Mouse (Mus musculus): Measurements from ENCODE around the gene Sdha. TPM values are rescaled to one million over a fixed set of nuclear protein-coding genes. Genes with fewer than 3 reads are reported as not detected.

Sdha gene
- 314 and 349 TPM in 2 replicates for polyA plus RNA-seq (2015; fragmentation: Nextera tagmentation; extraction: Ambion mirVana)

DNA sequence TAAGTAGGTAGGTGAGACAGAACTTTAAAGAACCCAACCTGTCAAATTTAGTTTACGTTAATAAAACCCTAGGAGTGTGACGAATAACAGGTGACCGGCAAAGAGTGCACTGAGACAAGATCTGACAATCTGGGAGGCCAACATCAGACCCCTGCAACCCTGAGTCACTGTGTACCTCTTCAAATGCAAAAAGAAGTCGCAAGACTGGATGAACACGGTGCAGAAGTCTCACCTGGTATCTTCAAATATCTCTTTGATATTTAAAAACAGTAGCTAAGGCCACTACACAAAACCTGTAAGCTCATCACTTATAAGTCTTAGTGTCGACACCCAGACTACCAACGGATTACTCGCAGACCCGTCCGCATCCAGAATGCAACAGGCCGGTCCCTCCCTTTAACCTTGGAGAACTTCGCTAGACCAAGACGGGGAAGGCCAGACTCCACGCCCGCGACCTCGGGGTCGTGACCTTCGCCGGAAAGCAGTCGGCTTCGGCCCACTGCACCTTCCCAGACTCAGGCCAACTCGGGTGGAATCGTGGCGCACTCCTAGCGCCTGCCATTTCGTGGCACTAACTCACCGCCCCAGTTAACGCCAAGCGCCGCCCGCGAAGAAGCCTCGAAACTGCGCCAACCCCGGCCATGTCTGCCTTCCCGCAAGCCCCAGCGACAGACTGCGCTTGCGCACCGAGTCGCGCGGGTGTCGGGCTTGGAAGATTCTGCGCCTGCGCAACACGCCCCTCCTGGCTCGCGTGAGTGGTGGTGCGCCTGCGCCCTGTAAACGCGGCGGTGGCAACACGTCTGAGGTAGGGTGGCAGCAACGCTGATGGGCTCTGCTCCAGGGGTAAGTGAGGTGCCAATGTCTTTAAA, at the start of gene Sdha, which contains the start of gene Ccdc127:
Gene Sdha (minus strand): TSS at position 715 of the 869 bp plus-strand sequence.
Gene Ccdc127 (plus strand): TSS at position 744 of the 869 bp plus-strand sequence.
- peak within 1 kb of the TSS; percentile 71 for H3K9ac ChIP-seq
- no peaks in the 10 kb centered on the region for H3K9me3 ChIP-seq
- H3K4me2 ChIP-seq (replicated peaks) = peak within 1 kb of the TSS; percentile 49
- no peaks in the 10 kb centered on the region for H3K27me3 ChIP-seq (replicated peaks)
- H3K36me3 ChIP-seq = peaks cover 10% of the 10 kb centered on the region
- peak within 1 kb of the TSS; percentile 61 for H3K4me3 ChIP-seq (replicated peaks)
- WGBS = under 1% methylated on average over 57 of the region's 57 CpGs
- peak; percentile 99 for ATAC-seq
- peak within 1 kb of the TSS; percentile 74 for H3K27ac ChIP-seq
- H3K4me1 ChIP-seq (replicated peaks) = peaks cover 10% of the 10 kb centered on the region; the same call in 1 of the 2 replicates

DNA sequence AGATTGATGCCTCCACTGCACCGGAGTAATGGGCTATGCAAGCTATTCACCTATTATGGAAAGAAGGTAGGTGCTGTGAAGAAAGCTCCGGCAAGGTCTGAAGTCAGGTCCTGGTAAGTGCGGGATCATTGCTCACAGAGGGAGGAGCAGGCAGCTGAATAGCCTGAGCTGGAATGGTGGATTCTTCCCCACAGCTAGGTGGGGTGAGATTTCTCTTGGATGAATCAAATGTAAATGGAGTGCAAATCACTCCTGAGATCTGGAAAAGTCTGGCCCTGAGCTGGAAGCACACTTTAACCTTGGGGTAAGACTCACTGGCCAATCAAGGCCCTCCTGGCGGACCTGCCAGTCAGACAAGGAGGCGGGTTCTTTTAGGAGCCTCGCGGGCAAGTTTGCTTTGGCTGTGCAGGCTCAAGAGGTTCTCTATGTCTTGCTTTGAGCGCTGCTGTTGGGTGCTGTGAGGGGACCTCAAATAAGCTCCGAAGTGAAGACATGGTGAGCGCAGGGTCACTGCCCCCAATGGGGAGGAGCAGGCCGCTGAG, 49.3 kb upstream of the Sdha start, which contains the start of gene Ftl1-ps1:
Gene Ftl1-ps1 (plus strand): TSS at position 397 of the 542 bp plus-strand sequence.
- no peaks in the 10 kb centered on the region for H3K9me3 ChIP-seq
- H3K36me3 ChIP-seq = no peaks in the 10 kb centered on the region
- no peak within 1 kb of the TSS for H3K27ac ChIP-seq
- no peak within 1 kb of the TSS for H3K9ac ChIP-seq
- peak; percentile 47; the same call in 1 of the 2 replicates for ATAC-seq
- peak within 1 kb of the TSS; percentile 42 for H3K4me2 ChIP-seq (replicated peaks)
- no peaks in the 10 kb centered on the region for H3K27me3 ChIP-seq (replicated peaks)
- H3K4me1 ChIP-seq (replicated peaks) = no peaks in the 10 kb centered on the region
- WGBS = 11% methylated on average over 11 of the region's 11 CpGs
- no peak within 1 kb of the TSS; the same call in 1 of the 2 replicates for H3K4me3 ChIP-seq (replicated peaks)

DNA sequence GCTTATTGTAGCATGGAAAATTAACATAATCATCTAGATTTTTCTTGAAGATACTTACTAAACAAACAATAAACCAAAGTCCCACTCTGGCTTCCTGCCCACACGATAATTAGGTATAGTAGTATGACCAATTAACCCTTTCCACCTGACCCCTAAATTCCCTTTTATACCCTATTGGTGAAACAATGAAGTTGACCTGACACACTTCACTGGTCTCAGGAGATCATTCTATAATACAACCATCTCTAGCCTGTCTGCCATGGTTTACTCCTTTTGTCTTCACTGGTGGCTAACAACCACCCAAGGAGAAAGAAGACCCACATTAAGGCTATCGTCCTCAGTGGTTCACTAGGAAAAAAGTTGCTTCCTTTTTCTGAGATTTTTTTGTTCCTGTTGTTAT, 41.1 kb upstream of the Sdha start:
- Histone ChIP-seq H3K36me3 (no peaks in the 10 kb centered on the region), H3K4me1 (replicated peaks) (peaks cover 3% of the 10 kb centered on the region; the same call in 1 of the 2 replicates), H3K9me3 (no peaks in the 10 kb centered on the region), H3K4me2 (replicated peaks) (no peak overlapping the region), H3K9ac (no peak overlapping the region), H3K4me3 (replicated peaks) (no peak overlapping the region), H3K27ac (no peak overlapping the region), H3K27me3 (replicated peaks) (no peaks in the 10 kb centered on the region)
- peak; percentile 11; the same call in 1 of the 2 replicates for ATAC-seq
- WGBS = 68% methylated on average over 2 of the region's 2 CpGs

- Histone ChIP-seq H3K27ac (no peak within 1 kb of the TSS), H3K4me2 (replicated peaks) (peak within 1 kb of the TSS; percentile 67)
- peak; percentile 95 for ATAC-seq
Observed at GRCm38 (mm10) chr13:74390371-74390990, 40.4 kb upstream of the Sdha start, which contains the start of gene Zfp72. Gene Zfp72, minus strand, starts transcription at chr13:74390836.

GRCm38 (mm10) chr13:74389730-74390129, 39.6 kb upstream of the Sdha start:
- H3K36me3 ChIP-seq = no peaks in the 10 kb centered on the region
- H3K4me3 ChIP-seq (replicated peaks) = peak overlapping the region; percentile 51
- H3K4me2 ChIP-seq (replicated peaks) = peak overlapping the region; percentile 67
- H3K27ac ChIP-seq = no peak overlapping the region
- H3K9ac ChIP-seq = no peak overlapping the region
- no peak for ATAC-seq
- H3K9me3 ChIP-seq = no peaks in the 10 kb centered on the region
- WGBS = 63% methylated on average over 6 of the region's 6 CpGs
- H3K27me3 ChIP-seq (replicated peaks) = no peaks in the 10 kb centered on the region
- peaks cover 3% of the 10 kb centered on the region; the same call in 1 of the 2 replicates for H3K4me1 ChIP-seq (replicated peaks)

More at GRCm38 (mm10) chr13:74390371-74390990, 40.4 kb upstream of the Sdha start, which contains the start of gene Zfp72:
- H3K27me3 ChIP-seq (replicated peaks) = no peaks in the 10 kb centered on the region
- peak within 1 kb of the TSS; percentile 51 for H3K4me3 ChIP-seq (replicated peaks)
- peaks cover 3% of the 10 kb centered on the region; the same call in 1 of the 2 replicates for H3K4me1 ChIP-seq (replicated peaks)
- no peaks in the 10 kb centered on the region for H3K9me3 ChIP-seq
- peak within 1 kb of the TSS; percentile 51 for H3K9ac ChIP-seq
- WGBS = 1% methylated on average over 14 of the region's 14 CpGs
- no peaks in the 10 kb centered on the region for H3K36me3 ChIP-seq

- no peak overlapping the region for H3K27ac ChIP-seq
Observed at GRCm38 (mm10) chr13:74382289-74382688, 32.2 kb upstream of the Sdha start.

DNA sequence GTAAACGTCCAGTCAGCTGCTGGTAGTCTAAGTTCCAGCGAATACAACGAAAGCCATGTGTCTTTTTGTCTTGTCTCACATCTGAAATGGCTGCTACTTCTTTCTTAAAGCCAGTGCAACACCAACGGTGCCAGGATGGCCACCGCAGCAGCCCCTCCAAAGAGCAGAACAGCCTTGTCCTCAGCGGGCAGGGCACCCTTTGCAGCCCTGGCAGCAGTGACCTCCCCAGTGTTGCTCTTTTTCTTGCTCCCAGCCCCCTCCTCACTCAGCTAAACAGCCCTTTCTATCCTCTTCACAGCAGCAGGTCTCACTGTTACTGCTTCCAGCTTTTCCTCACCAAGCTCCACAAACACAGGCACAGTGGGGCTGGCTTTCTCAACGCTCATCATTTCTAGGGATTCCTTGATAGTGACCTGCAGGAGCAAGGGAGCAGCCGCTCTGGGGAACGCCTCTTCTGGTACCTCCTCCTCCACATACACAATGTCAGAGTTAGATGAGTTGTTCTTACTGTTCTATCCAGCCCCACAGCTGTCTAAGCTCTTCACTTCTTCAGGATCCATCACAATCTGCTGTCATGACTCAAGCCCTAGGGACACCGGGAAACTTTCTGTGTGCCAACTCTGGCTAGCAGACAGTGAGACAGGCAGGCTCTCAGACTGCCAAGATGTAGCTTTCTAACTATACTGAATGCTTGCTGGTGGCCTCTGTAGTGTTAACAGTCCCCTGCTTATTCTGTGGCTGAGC, 31.6 kb upstream of the Sdha start:
- Histone ChIP-seq H3K4me2 (replicated peaks) (no peak overlapping the region), H3K36me3 (no peaks in the 10 kb centered on the region), H3K9me3 (no peaks in the 10 kb centered on the region), H3K4me3 (replicated peaks) (no peak overlapping the region), H3K9ac (no peak overlapping the region), H3K27ac (0 out of 2 replicates have a peak overlapping the region, but pooled peaks have one; percentile 9), H3K27me3 (replicated peaks) (no peaks in the 10 kb centered on the region), H3K4me1 (replicated peaks) (peaks cover 3% of the 10 kb centered on the region; the same call in 1 of the 2 replicates)
- WGBS = 61% methylated on average over 10 of the region's 10 CpGs
- ATAC-seq = no peak

More at GRCm38 (mm10) chr13:74382289-74382688, 32.2 kb upstream of the Sdha start:
- Histone ChIP-seq H3K27me3 (replicated peaks) (no peaks in the 10 kb centered on the region), H3K4me3 (replicated peaks) (no peak overlapping the region), H3K36me3 (no peaks in the 10 kb centered on the region), H3K9me3 (no peaks in the 10 kb centered on the region), H3K4me2 (replicated peaks) (no peak overlapping the region), H3K4me1 (replicated peaks) (peaks cover 3% of the 10 kb centered on the region; the same call in 1 of the 2 replicates), H3K9ac (no peak overlapping the region)
- WGBS = 46% methylated on average over 3 of the region's 3 CpGs
- ATAC-seq = no peak

DNA sequence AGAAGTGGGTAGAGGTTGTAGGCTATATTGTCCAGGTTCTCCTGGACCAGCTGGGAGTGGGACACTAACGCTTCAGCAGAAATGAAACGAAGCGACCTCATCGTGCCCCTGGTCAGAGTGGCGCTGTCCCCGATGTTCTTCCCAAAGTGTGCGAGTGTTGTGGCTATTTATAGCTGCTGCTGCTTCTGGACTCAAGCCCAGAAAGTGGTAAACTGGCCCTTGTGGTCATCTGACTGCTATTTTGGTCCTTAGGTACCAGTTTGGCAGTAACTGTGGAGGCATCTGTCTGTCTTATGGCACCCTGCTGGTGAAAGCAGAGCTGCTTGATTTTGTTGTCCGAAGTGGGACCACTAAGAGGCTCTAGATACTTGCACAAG, 13.8 kb upstream of the Sdha start, which contains the start of gene Lrrc14b:
Gene Lrrc14b (minus strand): TSS at position 147 of the 377 bp plus-strand sequence.
- no peak within 1 kb of the TSS for H3K27ac ChIP-seq
- no peaks in the 10 kb centered on the region for H3K9me3 ChIP-seq
- H3K9ac ChIP-seq = no peak within 1 kb of the TSS
- H3K27me3 ChIP-seq (replicated peaks) = no peaks in the 10 kb centered on the region
- H3K36me3 ChIP-seq = peaks cover 9% of the 10 kb centered on the region; the same call in 1 of the 2 replicates
- WGBS = 62% methylated on average over 8 of the region's 8 CpGs
- H3K4me2 ChIP-seq (replicated peaks) = no peak within 1 kb of the TSS
- no peak for ATAC-seq
- H3K4me3 ChIP-seq (replicated peaks) = no peak within 1 kb of the TSS
- no peaks in the 10 kb centered on the region for H3K4me1 ChIP-seq (replicated peaks)

GRCm38 (mm10) chr13:74363176-74363858, 13.2 kb upstream of the Sdha start:
- WGBS = 88% methylated on average over 13 of the region's 13 CpGs
- Histone ChIP-seq H3K9ac (no peak overlapping the region), H3K4me1 (replicated peaks) (no peaks in the 10 kb centered on the region), H3K4me3 (replicated peaks) (no peak overlapping the region), H3K27me3 (replicated peaks) (no peaks in the 10 kb centered on the region), H3K9me3 (no peaks in the 10 kb centered on the region), H3K27ac (no peak overlapping the region), H3K4me2 (replicated peaks) (no peak overlapping the region), H3K36me3 (peaks cover 9% of the 10 kb centered on the region; the same call in 1 of the 2 replicates)
- ATAC-seq = peak; percentile 23; the same call in 1 of the 2 replicates

GRCm38 (mm10) chr13:74362218-74362617, 12.1 kb upstream of the Sdha start:
- Histone ChIP-seq H3K9me3 (no peaks in the 10 kb centered on the region), H3K4me1 (replicated peaks) (no peaks in the 10 kb centered on the region), H3K9ac (no peak overlapping the region), H3K27ac (no peak overlapping the region), H3K4me3 (replicated peaks) (no peak overlapping the region), H3K36me3 (peaks cover 9% of the 10 kb centered on the region; the same call in 1 of the 2 replicates), H3K27me3 (replicated peaks) (no peaks in the 10 kb centered on the region), H3K4me2 (replicated peaks) (no peak overlapping the region)
- no peak for ATAC-seq
- WGBS = 70% methylated on average over 2 of the region's 2 CpGs

DNA sequence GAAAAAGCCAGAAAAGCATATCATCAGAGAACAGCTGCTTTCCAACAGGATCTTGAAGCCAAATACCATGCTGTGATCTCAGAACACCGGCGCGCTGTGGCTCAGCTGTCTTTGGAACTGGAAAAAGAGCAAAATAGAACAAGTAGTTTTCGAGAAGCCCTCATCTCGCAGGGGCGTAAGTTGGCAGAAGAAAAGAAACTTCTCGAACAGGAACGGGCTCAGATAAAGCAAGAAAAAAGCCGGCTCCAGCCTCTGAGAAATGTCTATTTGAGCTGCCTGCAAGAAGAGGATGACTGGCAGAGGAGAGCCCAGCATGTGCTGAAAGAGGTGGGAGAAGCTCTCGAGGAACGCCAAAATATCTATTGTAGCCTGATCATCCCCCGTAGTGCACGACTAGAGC, 6.4 kb upstream of the Sdha start:
- WGBS = 95% methylated on average over 13 of the region's 13 CpGs
- H3K9me3 ChIP-seq = no peaks in the 10 kb centered on the region
- H3K4me2 ChIP-seq (replicated peaks) = no peak overlapping the region
- H3K27ac ChIP-seq = no peak overlapping the region
- H3K4me1 ChIP-seq (replicated peaks) = no peaks in the 10 kb centered on the region
- ATAC-seq = no peak
- no peak overlapping the region for H3K9ac ChIP-seq
- H3K27me3 ChIP-seq (replicated peaks) = no peaks in the 10 kb centered on the region
- H3K4me3 ChIP-seq (replicated peaks) = no peak overlapping the region
- H3K36me3 ChIP-seq = peaks cover 24% of the 10 kb centered on the region
